Mouse (Mus musculus) lung, postnatal 36 days (tissue): Measurements from ENCODE around the gene Myo3b.

Experiments used
- DNase-seq: peaks from one replicate; pipeline ENCODE4 v3.0.0; 2022; ENCODE audit warnings: mixed read lengths

The Myo3b gene

GRCm38 (mm10) chr2:70379939-70380338 lies 341.0 kb downstream of the Myo3b start:
- no peak for DNase-seq

DNA sequence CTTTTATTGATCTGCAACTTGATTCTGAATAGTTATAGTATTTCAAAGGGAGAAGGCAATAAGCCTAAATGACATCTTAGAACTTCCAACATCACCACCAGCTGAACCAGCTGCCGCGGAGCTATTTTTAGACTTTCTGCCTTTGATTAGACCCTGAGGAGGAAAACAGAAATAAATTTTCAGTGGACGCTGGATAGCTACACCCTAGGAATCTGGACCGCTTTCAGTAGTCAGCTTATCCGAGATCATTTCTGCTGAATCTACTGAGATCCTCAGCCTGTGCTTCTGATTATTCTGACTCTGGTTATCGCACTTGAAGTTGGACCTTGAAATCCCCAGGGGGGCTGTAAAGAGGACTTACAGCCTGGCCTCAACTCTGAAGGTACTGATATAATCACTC lies 349.7 kb downstream of the Myo3b start:
- no peak for DNase-seq

DNA sequence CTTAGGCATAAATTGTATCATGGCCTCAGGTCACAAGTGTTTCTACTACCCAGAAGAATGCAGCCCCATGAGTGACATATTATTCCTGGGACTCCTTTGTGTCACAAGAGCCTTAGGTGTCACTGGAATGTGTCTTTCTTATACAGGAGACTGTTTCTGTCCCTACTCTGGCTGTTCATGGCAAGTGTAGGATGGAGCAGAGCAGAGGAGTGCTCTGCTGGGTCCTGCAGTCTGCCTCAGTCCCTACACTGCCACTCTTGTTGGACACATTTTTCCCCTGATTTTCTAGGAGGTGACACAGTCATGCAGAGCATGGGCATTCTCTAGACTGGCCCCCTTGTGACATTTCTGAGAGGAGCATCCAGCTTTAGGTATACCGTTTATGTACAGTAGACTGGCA lies 350.2 kb downstream of the Myo3b start:
- no peak for DNase-seq

GRCm38 (mm10) chr2:70397734-70398276 lies 358.9 kb downstream of the Myo3b start:
- DNase-seq, result no peak

GRCm38 (mm10) chr2:70399441-70400115 lies 360.7 kb downstream of the Myo3b start:
- no peak for DNase-seq

- DNase-seq, result no peak
These were observed 361.4 kb downstream of the Myo3b start for GRCm38 (mm10) chr2:70400321-70400720.

DNA sequence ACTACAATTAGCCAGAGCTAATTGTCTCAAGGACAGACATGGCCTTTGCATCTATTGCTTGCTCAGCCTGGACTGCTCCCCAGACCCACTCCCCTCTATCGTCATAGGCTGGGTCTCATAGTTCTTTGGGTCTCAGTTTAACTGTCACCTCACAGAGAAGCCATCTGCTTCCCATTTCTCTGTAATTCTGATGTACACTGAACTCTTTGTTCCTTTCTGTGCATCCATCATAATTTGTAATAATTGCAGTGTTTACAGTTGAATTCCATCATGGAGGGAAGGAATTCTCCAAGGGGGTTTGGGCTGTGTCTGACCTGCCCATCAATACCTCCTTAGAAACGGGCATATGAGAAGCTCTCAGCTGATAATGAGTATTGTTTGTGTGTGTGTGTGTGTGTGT lies 365.4 kb downstream of the Myo3b start:
- DNase-seq, result no peak

DNA sequence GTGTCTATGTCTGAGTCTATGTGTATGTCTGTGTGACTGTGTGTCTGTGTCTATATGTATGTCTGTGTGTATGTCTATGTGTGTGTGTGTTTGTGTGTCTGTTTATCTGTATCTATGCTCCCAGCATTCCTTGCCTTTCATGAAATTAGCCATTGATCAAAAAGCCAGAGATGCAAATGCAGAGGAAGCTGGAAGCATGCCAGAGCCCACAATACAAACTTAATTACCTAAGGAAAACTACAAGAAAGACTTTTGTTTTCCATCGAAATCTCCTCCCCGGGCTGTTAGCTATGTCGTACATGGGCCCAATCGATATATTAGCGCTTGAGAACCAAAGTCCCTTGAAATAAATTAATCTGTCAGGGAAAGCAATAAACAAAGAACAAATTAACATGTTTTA lies 367.9 kb downstream of the Myo3b start:
- no peak for DNase-seq

DNA sequence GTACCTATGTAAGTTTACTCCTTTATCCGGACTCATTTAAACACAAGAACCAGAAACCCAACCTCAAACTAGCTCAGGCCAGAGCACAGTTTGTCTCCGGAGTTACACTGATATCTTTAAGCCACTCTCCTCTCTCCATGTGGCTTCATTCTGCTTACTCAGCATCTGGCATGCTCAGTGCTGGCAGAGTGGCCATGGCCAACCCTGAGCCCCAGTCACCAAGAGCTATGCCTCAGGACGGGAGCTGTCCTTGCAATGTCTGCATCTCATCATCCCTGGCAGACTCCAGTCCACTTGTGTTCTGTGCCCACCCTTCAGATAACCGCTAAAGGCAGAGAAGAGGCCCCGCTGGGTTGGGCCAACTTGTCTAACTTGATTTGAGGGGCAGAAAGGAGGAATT lies 368.8 kb downstream of the Myo3b start:
- no peak for DNase-seq

DNA sequence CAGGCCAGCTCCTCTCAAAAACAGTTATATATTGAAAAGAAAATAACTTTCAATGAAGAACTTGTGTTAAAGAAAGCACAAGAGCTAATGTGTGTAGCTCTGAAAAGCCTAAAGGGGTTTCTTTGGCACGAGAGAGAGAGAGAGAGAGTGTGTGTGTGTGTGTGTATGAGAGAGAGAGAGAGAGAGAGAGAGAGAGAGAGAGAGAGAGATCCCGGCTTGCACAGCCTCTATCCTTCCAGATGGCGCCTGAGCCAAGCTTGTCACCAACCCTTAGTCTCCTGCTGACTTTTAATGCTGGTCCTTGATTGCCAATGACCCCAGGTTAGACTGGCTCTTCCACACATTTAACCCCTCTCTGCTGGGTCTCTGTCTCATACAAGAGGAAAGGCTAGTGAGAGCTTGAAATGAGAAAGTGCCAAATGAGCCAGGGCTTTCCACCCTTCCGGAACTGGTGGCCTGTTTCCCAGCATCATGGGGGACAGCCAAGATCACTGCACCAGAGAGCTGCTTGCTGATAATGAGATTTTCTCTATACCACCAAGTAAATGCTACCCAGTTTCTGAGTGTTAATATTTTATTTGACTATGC lies 371.5 kb downstream of the Myo3b start:
- no peak for DNase-seq

GRCm38 (mm10) chr2:70412315-70412714 lies 373.4 kb downstream of the Myo3b start:
- DNase-seq, result no peak

GRCm38 (mm10) chr2:70414386-70414785 lies 375.5 kb downstream of the Myo3b start:
- no peak for DNase-seq

DNA sequence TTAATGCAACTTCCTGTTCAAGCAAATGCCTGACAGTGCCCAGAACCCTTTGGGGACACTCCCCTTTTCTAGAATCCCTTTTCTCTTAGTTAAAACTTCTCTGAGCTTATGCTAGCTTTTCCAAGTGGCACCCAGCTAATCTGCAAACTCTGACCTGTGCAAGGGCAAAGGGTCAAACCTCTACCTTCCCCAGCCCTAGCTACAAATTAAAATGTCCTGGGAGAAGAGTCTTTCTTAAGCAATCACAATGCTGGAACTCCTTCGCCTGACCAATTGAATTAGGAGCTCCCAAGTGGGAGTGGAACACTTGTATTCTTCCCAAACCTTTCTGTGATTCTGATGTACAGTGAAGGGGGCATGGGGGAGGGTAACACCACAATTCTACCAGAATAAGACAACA lies 376.6 kb downstream of the Myo3b start:
- DNase-seq, result no peak

GRCm38 (mm10) chr2:70419336-70419735 lies 380.4 kb downstream of the Myo3b start:
- no peak for DNase-seq

- peak; percentile 2 for DNase-seq
These were observed 382.4 kb downstream of the Myo3b start for GRCm38 (mm10) chr2:70421144-70421874.

- DNase-seq, result peak; percentile 10
These were observed 386.7 kb downstream of the Myo3b start for GRCm38 (mm10) chr2:70425611-70426010.

DNA sequence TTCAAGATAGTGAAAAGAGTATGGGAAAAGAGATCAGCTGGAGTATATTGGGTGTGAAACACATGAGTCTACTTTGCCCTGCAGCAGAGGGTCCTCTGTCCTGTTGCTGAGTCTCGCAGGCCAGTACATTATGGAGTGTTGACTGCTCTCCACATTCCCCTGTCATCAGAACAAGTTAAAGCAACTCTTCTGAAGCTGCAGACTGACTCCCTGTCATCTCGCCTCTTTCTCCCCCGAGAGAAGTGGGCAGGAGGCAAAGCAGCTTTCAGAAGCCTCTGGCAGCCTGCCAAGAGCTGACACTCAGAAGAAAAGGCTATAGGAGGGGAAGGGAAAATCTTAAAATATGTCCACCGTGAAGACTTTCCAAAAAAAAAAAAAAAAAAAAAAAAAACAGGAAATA lies 404.1 kb downstream of the Myo3b start:
- peak; percentile 22 for DNase-seq

DNA sequence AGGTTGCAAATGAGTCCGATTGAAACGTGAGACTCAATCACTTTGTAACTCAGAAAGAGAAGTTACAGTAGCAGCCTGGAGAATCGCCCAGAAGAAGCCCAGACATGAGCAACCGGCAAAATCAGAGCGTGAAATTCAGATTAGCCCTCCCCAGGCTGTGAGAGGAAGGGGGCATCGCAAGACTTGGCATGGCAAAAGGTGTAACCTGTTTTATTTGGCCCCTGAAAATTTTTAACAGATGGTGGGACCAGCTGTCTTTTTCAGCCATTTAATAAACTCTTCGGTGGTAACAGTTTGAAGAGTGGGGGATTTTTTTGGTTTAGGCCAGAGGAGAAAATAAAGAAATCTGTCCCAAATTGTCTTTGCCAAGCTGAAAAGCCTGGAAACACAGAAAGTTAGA lies 405.2 kb downstream of the Myo3b start:
- DNase-seq, result no peak

GRCm38 (mm10) chr2:70456205-70456604 lies 417.3 kb downstream of the Myo3b start:
- no peak for DNase-seq

- no peak for DNase-seq
These were observed 424.7 kb downstream of the Myo3b start for GRCm38 (mm10) chr2:70463606-70464005.

DNA sequence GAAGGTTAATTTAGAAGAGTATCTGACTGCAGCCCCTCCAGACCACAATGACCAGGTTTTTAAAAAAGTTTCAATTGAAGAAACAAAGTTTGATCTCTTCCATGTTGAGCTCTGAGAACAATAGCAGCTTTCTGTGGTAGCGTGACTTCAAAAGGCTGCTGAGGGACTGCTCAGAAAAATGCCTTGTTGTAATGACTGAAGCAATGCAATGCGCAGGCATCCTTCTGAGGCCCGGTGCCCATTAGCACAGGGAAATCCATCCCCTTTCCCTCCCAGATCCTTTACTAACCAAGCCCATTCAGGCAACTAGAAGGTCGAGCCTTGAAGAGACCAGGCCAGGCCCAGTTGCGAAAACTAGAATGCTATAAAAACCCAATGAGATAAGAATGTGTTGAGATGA lies 432.2 kb downstream of the Myo3b start:
- no peak for DNase-seq

DNA sequence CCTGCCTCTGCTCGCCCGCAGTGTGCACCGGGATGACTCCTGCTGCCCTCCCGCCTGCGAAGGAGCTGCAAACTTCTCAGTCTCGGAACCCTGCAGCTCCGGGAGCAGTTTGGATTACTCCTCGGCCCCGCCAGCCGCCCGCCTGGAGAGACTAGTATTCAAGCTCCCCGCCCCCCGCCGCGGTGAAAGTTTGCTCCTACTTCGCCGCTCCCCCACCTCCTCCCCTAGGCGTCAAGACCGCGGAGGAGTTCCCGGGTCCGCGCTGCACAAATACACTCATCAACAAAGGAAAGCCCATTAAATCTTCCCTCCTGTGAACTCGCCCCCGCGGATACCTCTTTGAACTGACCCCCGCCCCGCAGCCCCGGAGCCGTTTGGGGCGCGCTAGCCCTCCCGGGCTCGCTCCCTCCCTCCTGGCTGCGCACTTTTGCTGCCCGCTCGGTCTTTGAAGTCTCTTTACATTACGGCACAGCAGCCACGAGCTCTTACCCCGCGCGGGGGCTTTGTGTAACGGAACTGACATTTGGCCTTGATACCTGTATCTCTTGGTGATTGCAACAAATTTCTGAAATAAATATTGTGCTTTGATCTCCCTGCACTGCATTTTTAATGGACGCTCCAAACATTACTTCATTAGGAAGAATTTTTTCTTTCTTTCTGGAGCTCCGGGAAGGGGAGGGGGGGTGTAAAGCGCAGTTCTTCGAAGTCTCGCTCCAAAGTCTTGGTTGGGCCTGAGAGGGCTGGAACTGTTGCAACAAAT lies 433.1 kb downstream of the Myo3b start:
- DNase-seq, result peak; percentile 21
